Comparison of ENCODE assay signal across 19 mouse cellular contexts in the genomic region with DNA sequence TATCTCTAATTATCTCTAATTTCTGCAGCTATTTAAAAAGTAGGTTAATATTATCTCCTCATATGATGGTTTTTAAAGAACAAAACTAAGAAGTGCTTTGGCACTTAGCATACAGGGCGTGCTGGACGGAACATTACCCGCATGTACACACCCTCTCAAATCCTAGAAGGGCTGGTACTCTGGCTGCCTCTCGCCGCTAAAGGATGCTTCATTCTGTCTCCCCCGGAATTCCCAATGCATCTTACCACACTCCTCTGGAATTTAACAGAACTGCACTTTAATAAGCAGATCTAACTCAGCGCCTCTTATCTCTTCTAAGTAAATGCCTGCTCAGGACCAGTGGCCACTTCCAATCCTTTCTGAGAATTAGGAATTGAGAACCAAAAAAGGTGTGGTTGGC.
DNase-seq lines count a peak whose midpoint lies in the region; ATAC-seq and TF ChIP-seq lines count a peak whose summit lies in the region.
"Had no signal": no experiment of that assay in that cellular context is flagged by ENCODE, and none has a peak within 500 bp of the region (broad histone marks: within the 10 kb centered on the region; RNA-seq: fewer than 3 reads in every experiment).

No protein-coding gene starts in this region.

- intact Hi-C loops in heart, postnatal 10 days (cut with DNase I) = no loop called here

- DNase-seq in frontal cortex, adult 2 months (ENCODE audit: extremely low spot score in 1 of 2, low spot score in 1 of 2) = no peak
- peak; percentile 75 for DNase-seq in heart, embryonic 10.5 days (ENCODE audit: low spot score)
- no peak for DNase-seq in heart, postnatal 10 days
- peak; percentile 44 for DNase-seq in lung, postnatal 0 days (ENCODE audit: low spot score)
- no peak for DNase-seq in lung, postnatal 36 days
- DNase-seq: adrenal gland, postnatal 10 days; cerebellum, adult 11-12 months; cerebellum, adult 9-10 months; cerebellum, postnatal 25 days; heart, adult 2 months; heart, postnatal 4 days had no signal

- H3K36me3 ChIP-seq in heart, embryonic 10.5 days = no peaks in the 10 kb centered on the region
- H3K36me3 ChIP-seq in lung, postnatal 0 days (ENCODE audit: insufficient read depth, low read length) = no peaks in the 10 kb centered on the region
- H3K36me3 ChIP-seq: embryonic facial prominence, embryonic 12.5 days; heart, embryonic 12.5 days had no signal

- H3K4me1 ChIP-seq in heart, embryonic 10.5 days = peaks cover 51% of the 10 kb centered on the region
- peaks cover 4% of the 10 kb centered on the region; the same call in 1 of the 2 replicates for H3K4me1 ChIP-seq in lung, postnatal 0 days (ENCODE audit: insufficient read depth, low read depth, low read length)
- H3K4me1 ChIP-seq in embryonic fibroblast, embryonic 13.5 days (ENCODE audit: control insufficient read depth, insufficient read depth, low read length) = peaks cover 11% of the 10 kb centered on the region

- no peak overlapping the region for H3K9ac ChIP-seq in lung, postnatal 0 days (replicated peaks; ENCODE audit: low read depth)
- H3K9ac ChIP-seq: embryonic facial prominence, embryonic 12.5 days; forebrain, embryonic 13.5 days; heart, embryonic 12.5 days; hindbrain, embryonic 12.5 days had no signal

- H3K9me3 ChIP-seq in heart, embryonic 10.5 days = no peaks in the 10 kb centered on the region
- no peaks in the 10 kb centered on the region for H3K9me3 ChIP-seq in lung, postnatal 0 days (ENCODE audit: low read length)
- H3K9me3 ChIP-seq: embryonic facial prominence, embryonic 12.5 days; forebrain, embryonic 13.5 days; heart, embryonic 12.5 days; hindbrain, embryonic 12.5 days had no signal

- ATAC-seq in frontal cortex, adult (ENCODE audit: low TSS enrichment) = peak; percentile 45; the same call in 1 of the 2 replicates
- no peak for ATAC-seq in lung, postnatal 0 days
- ATAC-seq: forebrain, embryonic 13.5 days; hindbrain, embryonic 16.5 days; inflammation-experienced regulatory T-cells, adult 6 months had no signal

- no peak overlapping the region for H3K4me3 ChIP-seq in heart, embryonic 10.5 days
- H3K4me3 ChIP-seq in lung, postnatal 0 days (ENCODE audit: low read depth, low read length) = no peak overlapping the region
- H3K4me3 ChIP-seq in embryonic fibroblast, embryonic 13.5 days (ENCODE audit: insufficient read depth, low read length) = no peak overlapping the region
- H3K4me3 ChIP-seq: embryonic facial prominence, embryonic 12.5 days; forebrain, embryonic 13.5 days; heart, adult 2 months; heart, embryonic 12.5 days; hindbrain, embryonic 12.5 days had no signal

- no peak overlapping the region for H3K4me2 ChIP-seq in lung, postnatal 0 days (replicated peaks; ENCODE audit: low read depth, low read length)
- H3K4me2 ChIP-seq: embryonic facial prominence, embryonic 12.5 days; forebrain, embryonic 13.5 days; heart, embryonic 12.5 days; hindbrain, embryonic 12.5 days had no signal

- no peaks in the 10 kb centered on the region for H3K27me3 ChIP-seq in heart, embryonic 10.5 days (ENCODE audit: insufficient read depth, poor library complexity, severe bottlenecking)
- no peaks in the 10 kb centered on the region for H3K27me3 ChIP-seq in lung, postnatal 0 days (replicated peaks; ENCODE audit: insufficient read depth, low read length)
- H3K27me3 ChIP-seq: embryonic facial prominence, embryonic 12.5 days; forebrain, embryonic 13.5 days; heart, embryonic 12.5 days; hindbrain, embryonic 12.5 days had no signal

- H3K27ac ChIP-seq in heart, embryonic 10.5 days = no peak overlapping the region
- H3K27ac ChIP-seq in lung, postnatal 0 days (ENCODE audit: low read length) = no peak overlapping the region
- H3K27ac ChIP-seq in embryonic fibroblast, embryonic 13.5 days (ENCODE audit: insufficient read depth, low read length) = peak overlapping the region; percentile 66
- H3K27ac ChIP-seq: embryonic facial prominence, embryonic 12.5 days; heart, adult 2 months; hindbrain, embryonic 12.5 days had no signal

- 60% methylated on average over 7 of the region's 7 CpGs for WGBS in heart, embryonic 10.5 days
- 46% methylated on average over 7 of the region's 7 CpGs for WGBS in lung, postnatal 0 days

- no peak for TF ChIP-seq CTCF in lung, postnatal 0 days (IDR thresholded peaks at IDR 0.05)
- no peak for TF ChIP-seq CTCF in embryonic fibroblast, embryonic 13.5 days (IDR thresholded peaks at IDR 0.05; ENCODE audit: borderline replicate concordance, insufficient read depth, low read length)

- peak; percentile 52 for TF ChIP-seq EP300 in lung, postnatal 0 days (IDR thresholded peaks at IDR 0.05)

- TF ChIP-seq POLR2A in embryonic fibroblast, embryonic 13.5 days (IDR thresholded peaks at IDR 0.05; ENCODE audit: low read depth, low read length) = no peak

Comparison
In these comparisons a context has a peak if more than half of its experiments do, and no peak if none do; other contexts are left out.
1. DNase-seq: peak in heart, embryonic 10.5 days (single experiment) and lung, postnatal 0 days (single experiment); none in frontal cortex, adult 2 months (0 of 2), heart, postnatal 10 days (0 of 2) and lung, postnatal 36 days (single experiment).